Mouse (Mus musculus) liver, embryonic 18 days (tissue): ENCODE data around the gene 0610010K14Rik. TPM values are rescaled to one million over a fixed set of nuclear protein-coding genes. Genes with fewer than 3 reads are reported as not detected.

Source experiments
- polyA plus RNA-seq: library from polyadenylated mRNA; depleted of rRNA; stranded (reverse); fragments of >200 nt; gene quantifications from 2 replicates; pipeline ENCODE4 v1.2.3, GENCODE M21; 2012; rRNA removed

0610010K14Rik gene
- polyA plus RNA-seq, result 38.7 and 43.7 TPM in 2 replicates

GRCm38 (mm10) chr11:70237457-70238167, at the start of gene 0610010K14Rik:
0610010K14Rik (minus strand) TSS chr11:70237914.

GRCm38 (mm10) chr11:70254931-70255531, 17.3 kb upstream of the 0610010K14Rik start, which contains the start of gene Alox12:
Alox12 (minus strand) TSS chr11:70255353.

DNA sequence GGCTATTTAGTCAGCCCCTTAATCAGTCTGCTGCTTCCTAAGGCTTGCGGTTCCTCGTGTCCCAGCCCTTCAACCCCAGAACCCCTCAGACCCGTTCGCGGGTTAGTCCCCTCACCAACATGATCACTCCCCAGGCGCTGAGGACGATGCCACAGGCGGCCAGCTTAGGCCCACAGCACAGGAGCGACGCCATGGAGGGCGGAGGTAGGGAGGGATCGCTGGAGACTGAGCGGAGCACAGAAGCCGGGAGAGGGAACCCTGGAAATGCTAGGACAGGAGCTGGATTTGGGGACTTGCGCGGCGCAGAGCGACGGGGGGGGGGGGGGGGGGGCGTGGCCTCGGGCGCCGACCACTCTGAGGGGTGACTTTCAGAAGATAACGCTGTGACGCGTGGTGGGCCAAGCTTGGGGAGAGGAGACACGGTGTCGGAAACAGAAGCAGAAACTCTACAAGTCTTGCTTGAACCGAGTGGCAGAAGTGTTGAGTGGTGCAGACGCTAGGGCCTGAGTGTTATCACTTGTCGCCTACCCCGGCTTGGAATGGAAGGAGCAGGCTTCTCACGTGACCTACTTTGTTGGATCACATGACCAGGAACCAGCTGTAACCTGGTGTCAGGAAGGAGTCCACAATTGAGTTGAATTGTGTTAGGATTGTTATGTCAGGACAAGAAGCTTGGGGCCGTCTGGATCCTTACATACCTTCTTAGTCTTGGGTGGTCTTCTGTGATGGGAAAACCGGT, 2.0 kb upstream of the 0610010K14Rik start, which contains the start of the genes Gm21988 and Rnasek:
Gene Gm21988 (minus strand): TSS at position 290 of the 739 bp plus-strand sequence.
Gene Rnasek (minus strand): TSS at position 302 of the 739 bp plus-strand sequence.

DNA sequence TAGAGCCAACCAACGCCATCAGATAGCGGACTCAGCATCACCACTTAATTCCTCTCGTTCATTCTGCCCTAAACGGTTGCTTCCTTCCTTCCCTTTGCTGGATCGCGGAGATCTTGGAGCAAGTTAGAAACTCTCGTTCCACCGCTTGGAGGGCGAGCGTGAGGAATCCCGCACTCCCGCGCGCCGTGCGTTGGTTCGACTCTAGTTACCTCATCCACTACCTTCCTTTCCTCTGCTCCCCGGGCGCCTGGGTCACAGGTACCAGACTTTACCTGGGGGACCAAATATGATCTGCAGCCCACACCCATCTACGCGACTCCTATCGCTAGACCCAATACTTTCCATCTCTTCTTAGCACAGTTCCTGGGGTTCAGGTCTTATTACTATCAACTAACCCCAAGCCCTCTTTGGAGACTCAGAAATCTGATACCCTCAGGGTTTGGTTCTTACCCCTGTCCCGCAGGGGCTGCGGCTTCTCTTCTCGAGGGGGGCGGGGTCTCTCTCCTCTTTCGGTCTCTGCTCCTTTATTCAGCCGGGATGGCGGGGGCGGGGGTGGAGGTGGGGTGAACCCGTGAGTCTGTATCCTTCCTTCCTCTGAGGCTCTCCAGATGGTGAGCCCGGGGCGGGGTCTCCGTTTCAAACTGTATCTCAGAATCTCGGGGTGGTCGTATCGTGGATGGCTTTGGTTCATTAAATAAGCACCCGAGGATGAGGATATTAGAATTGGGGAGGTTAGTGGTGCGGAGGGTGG, 8.3 kb downstream of the 0610010K14Rik start, which contains the start of gene Bcl6b:
Gene Bcl6b (minus strand): TSS at position 539 of the 751 bp plus-strand sequence.

GRCm38 (mm10) chr11:70220731-70221602, 16.7 kb downstream of the 0610010K14Rik start, which contains the start of gene Slc16a13:
Slc16a13 (minus strand) TSS chr11:70221064.

GRCm38 (mm10) chr11:70212423-70212822, 25.3 kb downstream of the 0610010K14Rik start, which contains the start of gene Slc16a11:
Slc16a11 (plus strand) TSS chr11:70212752.

Other genes starting within 250 kb of the 0610010K14Rik start
- gene Gabarap, start 246.8 kb downstream of the 0610010K14Rik start, polyA plus RNA-seq, result 191 and 207 TPM in 2 replicates
- 15.0 and 15.6 TPM in 2 replicates for gene Phf23, start 242.1 kb downstream of the 0610010K14Rik start, polyA plus RNA-seq
- gene Dvl2, start 237.3 kb downstream of the 0610010K14Rik start, polyA plus RNA-seq, result 4.2 and 4.6 TPM in 2 replicates
- gene Acadvl, start 222.5 kb downstream of the 0610010K14Rik start, polyA plus RNA-seq, result 164 and 167 TPM in 2 replicates
- 1.6 and 2.3 TPM in 2 replicates for gene Dlg4, start 221.0 kb downstream of the 0610010K14Rik start, polyA plus RNA-seq
- gene Asgr1, start 183.8 kb downstream of the 0610010K14Rik start, polyA plus RNA-seq, result 170 and 192 TPM in 2 replicates
- gene Asgr2, start 145.3 kb downstream of the 0610010K14Rik start, polyA plus RNA-seq, result 46.4 and 50.4 TPM in 2 replicates
- gene Mgl2, start 107.6 kb downstream of the 0610010K14Rik start, polyA plus RNA-seq, result 1.3 and 1.7 TPM in 2 replicates
- gene Clec10a, start 81.7 kb downstream of the 0610010K14Rik start, polyA plus RNA-seq, result 0.45 and 0.84 TPM in 2 replicates
- 3.3 and 3.6 TPM in 2 replicates for gene Slc16a11, start 25.2 kb downstream of the 0610010K14Rik start, polyA plus RNA-seq
- gene Slc16a13, start 16.9 kb downstream of the 0610010K14Rik start, polyA plus RNA-seq, result 1.1 and 1.7 TPM in 2 replicates
- 1.3 and 1.6 TPM in 2 replicates for gene Bcl6b, start 8.1 kb downstream of the 0610010K14Rik start, polyA plus RNA-seq
- 4.0 and 4.5 TPM in 2 replicates for gene Gm21988, start 1.9 kb upstream of the 0610010K14Rik start, polyA plus RNA-seq
- gene Rnasek, start 1.9 kb upstream of the 0610010K14Rik start, polyA plus RNA-seq, result 52.5 and 55.2 TPM in 2 replicates
- gene Alox12, start 17.4 kb upstream of the 0610010K14Rik start, polyA plus RNA-seq, result 9.4 and 10.6 TPM in 2 replicates
- gene Alox12e, start 84.7 kb upstream of the 0610010K14Rik start, polyA plus RNA-seq, result 0.07 and 0.15 TPM in 2 replicates
- 2.7 and 4.3 TPM in 2 replicates for gene Alox15, start 114.1 kb upstream of the 0610010K14Rik start, polyA plus RNA-seq
- gene Pelp1, start 172.1 kb upstream of the 0610010K14Rik start, polyA plus RNA-seq, result 6.3 and 7.7 TPM in 2 replicates
- 38.7 and 50.6 TPM in 2 replicates for gene Arrb2, start 194.7 kb upstream of the 0610010K14Rik start, polyA plus RNA-seq
- 13.6 and 15.2 TPM in 2 replicates for gene Med11, start 214.0 kb upstream of the 0610010K14Rik start, polyA plus RNA-seq
- 0.85 and 0.97 TPM in 2 replicates for gene Zmynd15, start 221.5 kb upstream of the 0610010K14Rik start, polyA plus RNA-seq
- gene Cxcl16, start 222.1 kb upstream of the 0610010K14Rik start, polyA plus RNA-seq, result 6.0 and 7.3 TPM in 2 replicates